Mouse (Mus musculus) c-Kit-positive CD71-positive TER-119-negative erythroid progenitor cells, embryonic 14.5 days (primary cell): ENCODE measurements around the gene Gm20388.
A peak's percentile ranks its signal among the peaks of the same experiment; 100 is the strongest.
"Not testable (repeated sequence)": the region's sequence is repeated elsewhere in the genome, so short reads cannot be mapped to it uniquely, and the experiment has no call there.

Experiments used
- DNase-seq: peaks from one replicate; pipeline ENCODE4 v3.0.0-alpha.2; 2013; ENCODE audit warnings: low read depth

Gene Gm20388

GRCm38 (mm10) chr8:121651308-121651873 is 1740.8 kb downstream of the Gm20388 start:
- DNase-seq: no peak

- DNase-seq: no peak
Observed at GRCm38 (mm10) chr8:121651874-121652361, 1741.3 kb downstream of the Gm20388 start.

- peak; percentile 40 for DNase-seq
Observed at GRCm38 (mm10) chr8:121652774-121653323, 1742.2 kb downstream of the Gm20388 start, which contains the start of gene Zcchc14. Gene Zcchc14 (minus strand): TSS chr8:121652901.

- DNase-seq: no peak
Observed at GRCm38 (mm10) chr8:121653340-121654019, 1742.8 kb downstream of the Gm20388 start.

- DNase-seq: no peak
Observed at GRCm38 (mm10) chr8:121654131-121654530, 1743.5 kb downstream of the Gm20388 start.

GRCm38 (mm10) chr8:121654966-121655494 is 1744.4 kb downstream of the Gm20388 start:
- no peak for DNase-seq

GRCm38 (mm10) chr8:121660602-121661001 is 1750.0 kb downstream of the Gm20388 start:
- DNase-seq: no peak

- no peak for DNase-seq
Observed at GRCm38 (mm10) chr8:121661631-121662357, 1751.2 kb downstream of the Gm20388 start.

- no peak for DNase-seq
Observed at GRCm38 (mm10) chr8:121663101-121663500, 1752.5 kb downstream of the Gm20388 start.

GRCm38 (mm10) chr8:121665329-121665728 is 1754.7 kb downstream of the Gm20388 start:
- no peak for DNase-seq

- DNase-seq: not testable (repeated sequence)
Observed at GRCm38 (mm10) chr8:121667936-121668500, 1757.4 kb downstream of the Gm20388 start.

GRCm38 (mm10) chr8:121668553-121668952 is 1757.9 kb downstream of the Gm20388 start:
- no peak for DNase-seq

GRCm38 (mm10) chr8:121669208-121669607 is 1758.6 kb downstream of the Gm20388 start:
- no peak for DNase-seq

- no peak for DNase-seq
Observed at GRCm38 (mm10) chr8:121673153-121673552, 1762.5 kb downstream of the Gm20388 start.

- no peak for DNase-seq
Observed at GRCm38 (mm10) chr8:121673917-121674316, 1763.3 kb downstream of the Gm20388 start.

- DNase-seq: no peak
Observed at GRCm38 (mm10) chr8:121674524-121674923, 1763.9 kb downstream of the Gm20388 start.

- no peak for DNase-seq
Observed at GRCm38 (mm10) chr8:121675161-121675560, 1764.5 kb downstream of the Gm20388 start.

- DNase-seq: no peak
Observed at GRCm38 (mm10) chr8:121675701-121676100, 1765.1 kb downstream of the Gm20388 start.

GRCm38 (mm10) chr8:121678696-121679095 is 1768.1 kb downstream of the Gm20388 start:
- DNase-seq: no peak

GRCm38 (mm10) chr8:121680896-121681295 is 1770.3 kb downstream of the Gm20388 start:
- no peak for DNase-seq

GRCm38 (mm10) chr8:121681457-121681856 is 1770.8 kb downstream of the Gm20388 start:
- DNase-seq: no peak
